Mouse (Mus musculus) stomach, embryonic 14.5 days (tissue): Measurements from ENCODE around the gene Slc2a1. TPM values are rescaled to one million over a fixed set of nuclear protein-coding genes. Genes with fewer than 3 reads are reported as not detected.

Experiments used
- ATAC-seq: fragments of 200-750 bp; cut with Nextera tagmentation; 2 replicates; pipeline ENCODE4 v1.8.0; 2017; ENCODE audit warnings: low read depth, moderate TSS enrichment; ENCODE audit not compliant: insufficient number of reproducible peaks, insufficient read depth, low FRiP score
- H3K27ac ChIP-seq: fragments of 300-500 bp; sonication (generic); 2 replicates; pipeline ENCODE4 v1.5.1; 2014; ENCODE audit warnings: mild to moderate bottlenecking, low read length, moderate library complexity, mixed read lengths
- H3K27me3 ChIP-seq: fragments of 300-500 bp; sonication (generic); 2 replicates; pipeline ENCODE4 v1.6.1; 2014; ENCODE audit warnings: low read length, control low read depth, mixed read lengths; ENCODE audit not compliant: control insufficient read depth, insufficient read depth
- H3K36me3 ChIP-seq: fragments of 300-500 bp; sonication (generic); 2 replicates; pipeline ENCODE4 v1.6.1; 2014; ENCODE audit warnings: mild to moderate bottlenecking, control low read depth, low read length, moderate library complexity, mixed read lengths; ENCODE audit not compliant: control insufficient read depth, insufficient read depth
- H3K4me1 ChIP-seq: fragments of 300-500 bp; sonication (generic); 2 replicates; pipeline ENCODE4 v1.6.1; 2014; ENCODE audit warnings: low read length, control low read depth, mixed read lengths; ENCODE audit not compliant: control insufficient read depth, insufficient read depth
- H3K4me2 ChIP-seq: fragments of 300-500 bp; sonication (generic); replicated peaks from 2 replicates; pipeline ENCODE4 v1.6.1; 2014; ENCODE audit warnings: low read depth, low read length, control low read depth
- H3K4me3 ChIP-seq: fragments of 300-500 bp; sonication (generic); 2 replicates; pipeline ENCODE4 v1.5.1; 2014; ENCODE audit warnings: low read depth, low read length, control low read depth
- H3K9ac ChIP-seq: fragments of 300-500 bp; sonication (generic); replicated peaks from 2 replicates; pipeline ENCODE4 v1.6.1; 2014; ENCODE audit warnings: low read depth, mild to moderate bottlenecking, control low read depth, low read length, moderate library complexity, mixed read lengths
- H3K9me3 ChIP-seq: fragments of 300-500 bp; sonication (generic); 2 replicates; pipeline ENCODE4 v1.6.1; 2016; ENCODE audit warnings: low read depth, low read length, control low read depth; ENCODE audit not compliant: control insufficient read depth
- WGBS: fragments of 180-500 bp; shearing (Covaris S2); extraction: QIAGEN DNeasy Blood & Tissue Kit; methylation state at CpG from one replicate; pipeline ENCODE4 v1.1.7; 2014; 5-methylcytosine and 5-hydroxymethylcytosine counted together
- polyA plus RNA-seq: library from polyadenylated mRNA; unstranded; fragments of >200 nt; fragmentation: Nextera tagmentation; extraction: Ambion mirVana; gene quantifications from 2 replicates; pipeline ENCODE4 v1.2.1, GENCODE M21; 2014

The Slc2a1 gene
- polyA plus RNA-seq, 1 experiment from 2014 or later, result 120 TPM

DNA sequence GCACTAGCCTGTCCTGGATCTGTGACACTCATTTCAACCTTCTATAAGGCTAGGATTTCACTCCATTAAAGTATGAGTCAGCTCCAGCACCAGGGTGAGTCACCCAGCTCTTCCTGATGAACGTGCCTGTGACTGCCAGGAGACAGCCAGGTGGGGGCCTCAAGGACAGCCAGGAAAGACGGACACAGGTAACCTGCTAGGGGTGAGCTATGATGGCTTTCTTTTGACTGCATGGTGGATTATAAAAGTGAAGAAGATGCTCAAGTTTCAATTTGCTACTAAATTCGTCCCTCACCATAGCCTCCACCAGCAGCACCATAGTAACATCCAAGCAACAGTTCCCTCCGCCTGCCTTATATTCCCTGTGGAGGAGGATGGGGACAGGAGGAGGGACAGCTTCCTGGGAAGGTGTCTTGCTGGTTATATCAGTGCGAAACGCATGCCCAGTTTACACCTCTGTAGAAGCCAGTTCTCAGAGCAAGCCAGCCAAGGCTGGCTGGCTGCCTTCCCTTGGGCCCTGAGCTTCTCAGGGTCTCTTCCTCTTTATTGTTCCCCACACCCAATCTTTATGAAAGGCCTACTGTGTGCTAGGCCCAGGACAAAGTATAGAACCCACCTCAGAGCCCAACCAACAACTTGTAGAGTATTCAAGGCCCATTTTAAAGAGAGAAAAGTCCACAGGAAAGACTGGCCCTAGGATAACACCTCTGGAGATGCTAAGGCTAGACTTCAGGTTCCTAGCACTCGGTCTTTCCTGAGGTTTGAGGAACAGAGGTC is 6.0 kb upstream of the Slc2a1 start:
- Histone ChIP-seq H3K9ac (no peak overlapping the region), H3K9me3 (no peaks in the 10 kb centered on the region), H3K36me3 (no peaks in the 10 kb centered on the region), H3K27me3 (no peaks in the 10 kb centered on the region), H3K27ac (no peak overlapping the region), H3K4me3 (no peak overlapping the region), H3K4me2 (no peak overlapping the region), H3K4me1 (peaks cover 11% of the 10 kb centered on the region; the same call in 1 of the 2 replicates)
- ATAC-seq, result no peak
- 69% methylated on average over 7 of the region's 7 CpGs for WGBS

DNA sequence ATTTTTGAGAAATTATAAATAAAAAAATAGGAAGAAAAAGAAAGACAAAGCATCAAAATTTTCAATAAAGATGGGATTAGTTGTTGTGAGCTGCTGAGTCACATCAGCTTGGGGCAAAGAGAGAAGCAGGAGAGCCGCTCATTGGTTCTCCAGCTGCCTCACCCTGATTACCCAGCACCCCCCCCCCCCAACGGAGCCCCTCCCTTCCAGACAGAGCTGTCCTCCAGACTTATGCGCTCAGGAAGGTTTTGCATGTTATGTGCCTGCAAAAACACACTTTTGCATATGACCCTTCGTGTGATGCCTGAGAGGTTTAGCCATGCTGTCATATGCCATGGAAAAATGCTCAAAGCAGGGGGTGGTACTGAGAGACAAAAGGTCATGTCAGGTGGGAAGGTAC is 3.7 kb upstream of the Slc2a1 start:
- Histone ChIP-seq H3K9ac (no peak overlapping the region), H3K4me1 (peaks cover 12% of the 10 kb centered on the region; the same call in 1 of the 2 replicates), H3K36me3 (no peaks in the 10 kb centered on the region), H3K27me3 (no peaks in the 10 kb centered on the region), H3K4me3 (no peak overlapping the region), H3K9me3 (no peaks in the 10 kb centered on the region), H3K27ac (peak overlapping the region; percentile 80; the same call in 1 of the 2 replicates), H3K4me2 (peak overlapping the region; percentile 52)
- 39% methylated on average over 4 of the region's 4 CpGs for WGBS
- ATAC-seq, result no peak

DNA sequence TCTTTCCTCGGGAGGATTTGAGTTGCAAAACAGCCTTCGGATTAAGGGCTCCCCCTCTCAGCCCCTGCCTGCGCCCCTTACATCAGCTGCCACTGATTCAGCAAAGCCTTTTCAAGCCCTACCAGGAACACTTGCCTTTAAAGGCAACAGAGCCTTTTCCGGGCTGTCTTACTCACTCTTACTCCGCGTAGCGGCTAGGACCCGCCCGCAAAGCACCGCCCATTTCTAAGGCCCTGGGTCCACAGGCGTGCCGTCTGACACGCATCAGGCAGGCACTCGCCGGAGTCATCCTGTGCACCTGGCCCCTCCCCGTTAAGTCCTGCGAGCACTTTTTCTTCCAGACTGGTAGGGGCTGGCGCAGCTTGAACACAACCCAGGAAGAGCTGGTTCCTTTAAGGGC is 2.8 kb upstream of the Slc2a1 start:
- Histone ChIP-seq H3K27ac (peak overlapping the region; percentile 80), H3K4me2 (peak overlapping the region; percentile 52), H3K4me1 (peaks cover 20% of the 10 kb centered on the region), H3K27me3 (no peaks in the 10 kb centered on the region), H3K36me3 (no peaks in the 10 kb centered on the region), H3K9ac (peak overlapping the region; percentile 21; the same call in 1 of the 2 replicates), H3K9me3 (no peaks in the 10 kb centered on the region), H3K4me3 (peak overlapping the region; percentile 23)
- under 1% methylated on average over 18 of the region's 18 CpGs for WGBS
- peak; percentile 83 for ATAC-seq

DNA sequence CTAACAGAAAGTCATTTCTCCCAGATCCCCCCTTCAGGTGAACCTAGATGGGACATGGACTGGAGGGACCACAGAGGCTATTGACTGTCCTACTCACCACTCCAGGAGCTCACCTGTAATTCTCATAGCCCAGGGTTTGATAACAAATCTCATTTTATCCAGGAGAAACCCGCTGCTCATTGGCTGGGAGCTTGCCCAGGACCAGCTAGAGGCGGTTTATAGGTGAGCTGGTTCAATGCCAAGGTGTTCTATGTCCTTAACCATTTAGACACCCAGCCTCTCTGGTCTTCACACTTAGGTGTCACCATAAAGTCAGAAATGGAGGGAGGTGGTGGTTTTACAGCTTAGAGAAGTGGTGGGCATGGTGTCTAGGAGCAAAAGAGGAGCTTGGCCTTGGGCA is 644 bp upstream of the Slc2a1 start:
- Histone ChIP-seq H3K36me3 (no peaks in the 10 kb centered on the region; the same call in 1 of the 2 replicates), H3K9me3 (no peaks in the 10 kb centered on the region), H3K4me2 (peak overlapping the region; percentile 77), H3K4me3 (peak overlapping the region; percentile 76), H3K27me3 (no peaks in the 10 kb centered on the region), H3K4me1 (peaks cover 24% of the 10 kb centered on the region), H3K27ac (peak overlapping the region; percentile 99; the same call in 1 of the 2 replicates), H3K9ac (no peak overlapping the region)
- 61% methylated on average over 2 of the region's 2 CpGs for WGBS
- ATAC-seq, result no peak

DNA sequence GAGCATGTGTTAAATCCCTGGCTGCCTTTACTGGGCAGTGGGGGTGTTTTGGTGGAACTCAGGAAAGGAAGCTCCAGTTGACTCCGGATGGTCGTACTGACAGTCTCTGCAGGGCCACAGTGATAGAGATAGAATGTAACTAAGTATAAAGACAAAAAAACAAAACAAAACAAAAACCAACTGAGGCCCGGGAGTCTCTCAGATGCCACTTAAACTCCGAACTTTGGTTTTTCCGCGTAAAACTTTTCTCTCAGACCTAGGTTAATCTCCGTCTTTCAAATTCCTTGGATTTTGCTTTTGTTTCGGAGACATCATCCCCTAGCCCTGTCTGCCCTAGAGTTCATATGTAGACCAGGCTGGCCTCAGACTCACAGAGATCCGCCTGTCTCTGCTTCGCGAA is 1.1 kb downstream of the Slc2a1 start:
- Histone ChIP-seq H3K4me1 (peaks cover 24% of the 10 kb centered on the region), H3K36me3 (peaks cover 4% of the 10 kb centered on the region; the same call in 1 of the 2 replicates), H3K4me3 (peak overlapping the region; percentile 76), H3K9me3 (no peaks in the 10 kb centered on the region), H3K4me2 (peak overlapping the region; percentile 77), H3K27ac (peak overlapping the region; percentile 99; the same call in 1 of the 2 replicates), H3K9ac (peak overlapping the region; percentile 87), H3K27me3 (no peaks in the 10 kb centered on the region)
- ATAC-seq, result no peak
- WGBS, result 16% methylated on average over 11 of the region's 11 CpGs

DNA sequence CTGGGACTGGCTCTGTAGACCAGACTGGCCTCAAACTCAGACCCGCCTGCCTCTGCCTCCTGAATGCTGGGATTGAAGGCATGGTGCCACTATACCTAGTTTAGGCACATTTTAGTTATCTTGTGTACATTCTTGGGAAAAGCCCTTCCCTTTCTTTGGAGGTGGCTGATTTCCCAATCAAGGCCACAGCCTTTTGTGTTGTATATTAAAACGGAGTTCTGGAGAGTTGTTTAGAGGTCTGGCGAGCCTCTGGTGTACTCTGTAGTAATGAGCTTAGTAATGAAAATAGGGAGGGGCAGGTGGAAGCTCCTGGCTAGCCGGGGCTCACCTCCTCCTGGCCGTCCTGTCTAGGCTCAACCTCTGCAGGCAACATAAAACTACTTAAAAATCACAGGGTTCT is 2.0 kb downstream of the Slc2a1 start:
- peaks cover 21% of the 10 kb centered on the region for H3K4me1 ChIP-seq
- no peaks in the 10 kb centered on the region for H3K27me3 ChIP-seq
- 42% methylated on average over 5 of the region's 5 CpGs for WGBS
- no peak overlapping the region for H3K9ac ChIP-seq
- H3K27ac ChIP-seq, result no peak overlapping the region
- peak overlapping the region; percentile 77 for H3K4me2 ChIP-seq
- peak overlapping the region; percentile 76 for H3K4me3 ChIP-seq
- ATAC-seq, result no peak
- no peaks in the 10 kb centered on the region for H3K9me3 ChIP-seq
- H3K36me3 ChIP-seq, result peaks cover 4% of the 10 kb centered on the region; the same call in 1 of the 2 replicates

DNA sequence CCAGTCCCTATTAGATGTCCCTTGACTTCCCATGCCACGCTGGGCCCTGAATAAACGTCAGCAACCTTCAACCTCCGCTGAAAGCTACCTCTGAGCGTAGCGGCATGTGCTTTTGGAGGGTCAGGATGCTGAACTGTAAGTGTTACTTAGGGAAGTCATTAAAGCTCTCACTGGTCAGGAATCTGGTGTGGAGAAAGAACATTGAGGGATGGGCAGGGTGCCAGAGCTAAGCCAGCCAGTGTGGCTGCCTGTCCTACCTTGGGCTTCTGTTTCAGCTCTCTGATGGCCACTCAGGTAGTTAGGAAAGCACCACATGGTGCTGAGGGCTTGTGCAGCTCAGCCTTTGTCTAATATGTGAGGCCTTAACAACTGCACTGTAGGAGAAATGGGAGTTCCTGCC is 2.9 kb downstream of the Slc2a1 start:
- H3K27ac ChIP-seq, result no peak overlapping the region
- H3K4me1 ChIP-seq, result peaks cover 25% of the 10 kb centered on the region
- peak overlapping the region; percentile 76; the same call in 1 of the 2 replicates for H3K4me3 ChIP-seq
- 80% methylated on average over 5 of the region's 5 CpGs for WGBS
- peaks cover 4% of the 10 kb centered on the region; the same call in 1 of the 2 replicates for H3K36me3 ChIP-seq
- no peak for ATAC-seq
- no peak overlapping the region for H3K9ac ChIP-seq
- peak overlapping the region; percentile 77; the same call in 1 of the 2 replicates for H3K4me2 ChIP-seq
- H3K9me3 ChIP-seq, result no peaks in the 10 kb centered on the region
- H3K27me3 ChIP-seq, result no peaks in the 10 kb centered on the region

DNA sequence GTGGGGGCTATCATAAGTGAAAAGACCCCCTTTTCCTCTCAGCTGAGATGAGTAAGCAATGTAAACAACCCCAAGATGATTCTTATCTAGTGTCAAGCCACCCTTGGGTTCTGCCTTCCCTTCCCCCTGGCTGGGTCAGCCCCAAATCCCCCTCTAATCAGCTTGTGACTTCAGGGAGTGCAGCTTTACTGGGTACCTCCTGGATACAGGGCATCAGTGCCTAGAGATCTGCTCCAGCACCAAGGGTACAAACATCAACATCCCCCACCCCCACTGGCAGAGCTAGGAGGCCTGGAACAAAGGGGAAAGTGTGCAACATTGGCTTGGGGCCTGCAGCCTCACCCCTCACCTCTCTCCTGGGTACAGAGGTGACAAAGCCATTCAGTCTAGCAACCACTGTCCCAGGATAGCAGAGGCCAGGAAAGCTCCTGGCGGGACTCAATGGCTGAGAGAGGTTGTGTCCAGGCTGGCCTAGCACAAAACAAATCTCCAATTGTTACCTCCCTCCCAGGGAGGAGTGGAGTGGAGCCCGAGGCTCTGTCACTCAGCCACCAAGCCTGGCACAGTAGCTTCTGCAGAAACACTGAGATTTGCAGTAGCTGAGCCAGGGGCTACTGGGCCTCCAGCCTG is 3.9 kb downstream of the Slc2a1 start:
- H3K4me1 ChIP-seq, result peaks cover 29% of the 10 kb centered on the region
- 54% methylated on average over 2 of the region's 2 CpGs for WGBS
- no peak overlapping the region for H3K9ac ChIP-seq
- no peaks in the 10 kb centered on the region for H3K27me3 ChIP-seq
- H3K9me3 ChIP-seq, result no peaks in the 10 kb centered on the region
- H3K36me3 ChIP-seq, result peaks cover 4% of the 10 kb centered on the region; the same call in 1 of the 2 replicates
- no peak overlapping the region for H3K27ac ChIP-seq
- 0 out of 2 replicates have a peak overlapping the region, but pooled peaks have one; percentile 77 for H3K4me2 ChIP-seq
- no peak overlapping the region for H3K4me3 ChIP-seq
- no peak for ATAC-seq
